Mouse (Mus musculus): Measurements from ENCODE around the gene Otop2. TPM values are rescaled to one million over a fixed set of nuclear protein-coding genes. Genes with fewer than 3 reads are reported as not detected.

Gene Otop2
- polyA plus RNA-seq, 1 experiment from 2014 or later, result not detected

- Histone ChIP-seq H3K4me1 (replicated peaks) (peaks cover 19% of the 10 kb centered on the region), H3K36me3 (no peaks in the 10 kb centered on the region), H3K9ac (no peak overlapping the region), H3K9me3 (no peaks in the 10 kb centered on the region), H3K4me2 (no peak overlapping the region), H3K27me3 (peaks cover 30% of the 10 kb centered on the region), H3K27ac (replicated peaks) (no peak overlapping the region), H3K4me3 (no peak overlapping the region)
- WGBS, result 87% methylated on average over 4 of the region's 4 CpGs
- no peak for ATAC-seq (ENCODE audit: low read depth)
Observed at GRCm38 (mm10) chr11:115377254-115377653, 70.3 kb downstream of the Otop2 start.

GRCm38 (mm10) chr11:115377854-115378253 is 70.9 kb downstream of the Otop2 start:
- ATAC-seq (ENCODE audit: low read depth), result no peak
- no peaks in the 10 kb centered on the region for H3K36me3 ChIP-seq
- no peak overlapping the region for H3K4me2 ChIP-seq
- peaks cover 26% of the 10 kb centered on the region for H3K27me3 ChIP-seq
- no peak overlapping the region for H3K27ac ChIP-seq (replicated peaks)
- H3K4me1 ChIP-seq (replicated peaks), result peaks cover 24% of the 10 kb centered on the region
- H3K9ac ChIP-seq, result no peak overlapping the region
- no peak overlapping the region for H3K4me3 ChIP-seq
- WGBS, result 86% methylated on average over 7 of the region's 7 CpGs
- no peaks in the 10 kb centered on the region for H3K9me3 ChIP-seq

- no peak for ATAC-seq (ENCODE audit: low read depth)
- 19% methylated on average over 9 of the region's 9 CpGs for WGBS
- H3K36me3 ChIP-seq, result no peaks in the 10 kb centered on the region
- no peaks in the 10 kb centered on the region for H3K9me3 ChIP-seq
- no peak overlapping the region for H3K9ac ChIP-seq
- peak overlapping the region; percentile 93 for H3K4me2 ChIP-seq
- peak overlapping the region; percentile 86 for H3K4me3 ChIP-seq
- H3K27me3 ChIP-seq, result no peaks in the 10 kb centered on the region; the same call in 1 of the 2 replicates
- H3K27ac ChIP-seq (replicated peaks), result peak overlapping the region; percentile 97; the same call in 1 of the 2 replicates
- peaks cover 43% of the 10 kb centered on the region for H3K4me1 ChIP-seq (replicated peaks)
Observed at GRCm38 (mm10) chr11:115381276-115381675, 74.3 kb downstream of the Otop2 start.

Other genes with a start within 250 kb of the Otop2 start
- gene Cd300e, start 245.0 kb upstream of the Otop2 start, polyA plus RNA-seq (2015; fragmentation: Nextera tagmentation; extraction: Ambion mirVana), result not detected in 2 replicates
- 0.69 and 1.1 TPM in 2 replicates for gene Rab37, start 215.7 kb upstream of the Otop2 start, polyA plus RNA-seq (2015; fragmentation: Nextera tagmentation; extraction: Ambion mirVana)
- 0.14 TPM in 1 of 2 replicates, not detected in the other for gene Cd300lf, start 173.2 kb upstream of the Otop2 start, polyA plus RNA-seq (2015; fragmentation: Nextera tagmentation; extraction: Ambion mirVana)
- gene Slc9a3r1, start 143.8 kb upstream of the Otop2 start, polyA plus RNA-seq (2015; fragmentation: Nextera tagmentation; extraction: Ambion mirVana), result 50.6 and 58.1 TPM in 2 replicates
- 11.6 and 11.8 TPM in 2 replicates for gene Tmem104, start 119.7 kb upstream of the Otop2 start, polyA plus RNA-seq (2015; fragmentation: Nextera tagmentation; extraction: Ambion mirVana)
- 16.3 and 24.1 TPM in 2 replicates for gene Nat9, start 119.3 kb upstream of the Otop2 start, polyA plus RNA-seq (2015; fragmentation: Nextera tagmentation; extraction: Ambion mirVana)
- 0.55 and 0.57 TPM in 2 replicates for gene Grin2c, start 39.9 kb upstream of the Otop2 start, polyA plus RNA-seq (2015; fragmentation: Nextera tagmentation; extraction: Ambion mirVana)
- 19.4 and 20.4 TPM in 2 replicates for gene Fdxr, start 30.1 kb upstream of the Otop2 start, polyA plus RNA-seq (2015; fragmentation: Nextera tagmentation; extraction: Ambion mirVana)
- 0.65 and 1.1 TPM in 2 replicates for gene Fads6, start 9.5 kb upstream of the Otop2 start, polyA plus RNA-seq (2015; fragmentation: Nextera tagmentation; extraction: Ambion mirVana)
- 0.14 and 0.18 TPM in 2 replicates for gene Ush1g, start 14.9 kb downstream of the Otop2 start, polyA plus RNA-seq (2015; fragmentation: Nextera tagmentation; extraction: Ambion mirVana)
- 1.4 and 2.1 TPM in 2 replicates for gene Otop3, start 27.6 kb downstream of the Otop2 start, polyA plus RNA-seq (2015; fragmentation: Nextera tagmentation; extraction: Ambion mirVana)
- 41.5 and 44.6 TPM in 2 replicates for gene Hid1, start 60.6 kb downstream of the Otop2 start, polyA plus RNA-seq (2015; fragmentation: Nextera tagmentation; extraction: Ambion mirVana)
- 23.7 and 24.1 TPM in 2 replicates for gene Cdr2l, start 74.8 kb downstream of the Otop2 start, polyA plus RNA-seq (2015; fragmentation: Nextera tagmentation; extraction: Ambion mirVana)
- 182 and 203 TPM in 2 replicates for gene Mrpl58, start 96.6 kb downstream of the Otop2 start, polyA plus RNA-seq (2015; fragmentation: Nextera tagmentation; extraction: Ambion mirVana)
- 920 and 1,025 TPM in 2 replicates for gene Atp5h, start 112.8 kb downstream of the Otop2 start, polyA plus RNA-seq (2015; fragmentation: Nextera tagmentation; extraction: Ambion mirVana)
- 22.9 and 23.5 TPM in 2 replicates for gene Kctd2, start 113.0 kb downstream of the Otop2 start, polyA plus RNA-seq (2015; fragmentation: Nextera tagmentation; extraction: Ambion mirVana)
- not detected in 2 replicates for gene Trim80, start 133.4 kb downstream of the Otop2 start, polyA plus RNA-seq (2015; fragmentation: Nextera tagmentation; extraction: Ambion mirVana)
- 0.20 TPM in 1 of 2 replicates, not detected in the other for gene Slc16a5, start 155.3 kb downstream of the Otop2 start, polyA plus RNA-seq (2015; fragmentation: Nextera tagmentation; extraction: Ambion mirVana)
- 13.1 and 14.4 TPM in 2 replicates for gene Armc7, start 168.5 kb downstream of the Otop2 start, polyA plus RNA-seq (2015; fragmentation: Nextera tagmentation; extraction: Ambion mirVana)
- 95.6 and 96.7 TPM in 2 replicates for gene Nt5c, start 184.7 kb downstream of the Otop2 start, polyA plus RNA-seq (2015; fragmentation: Nextera tagmentation; extraction: Ambion mirVana)
- 1,262 and 1,276 TPM in 2 replicates for gene Jpt1, start 207.2 kb downstream of the Otop2 start, polyA plus RNA-seq (2015; fragmentation: Nextera tagmentation; extraction: Ambion mirVana)
- gene Sumo2, start 229.1 kb downstream of the Otop2 start, polyA plus RNA-seq (2015; fragmentation: Nextera tagmentation; extraction: Ambion mirVana), result 1,158 and 1,175 TPM in 2 replicates